Mouse (Mus musculus) adrenal gland, postnatal 10 days (tissue): ENCODE data around the gene Map4k2. TPM values are rescaled to one million over a fixed set of nuclear protein-coding genes. Genes with fewer than 3 reads are reported as not detected.
A peak's percentile ranks its signal among the peaks of the same experiment; 100 is the strongest.

Source experiments
- DNase-seq: peaks from one replicate; pipeline ENCODE4 v3.0.0; 2021; ENCODE audit warnings: mixed read lengths
- total RNA-seq, 2 experiments: library from RNA; stranded (reverse); gene quantifications; 2 replicates each; pipeline ENCODE4 v1.2.3; 2021

Gene Map4k2
- total RNA-seq, 2 experiments from 2014 or later = 35.9 to 54.6 TPM

GRCm38 (mm10) chr19:6377327-6378040 is 36.5 kb downstream of the Map4k2 start:
- no peak for DNase-seq

- DNase-seq = no peak
Measured at GRCm38 (mm10) chr19:6380411-6381166, 39.7 kb downstream of the Map4k2 start.

- no peak for DNase-seq
Measured at GRCm38 (mm10) chr19:6381238-6381637, 40.3 kb downstream of the Map4k2 start.

- DNase-seq = no peak
Measured at GRCm38 (mm10) chr19:6382323-6382924, 41.5 kb downstream of the Map4k2 start.

- no peak for DNase-seq
Measured at GRCm38 (mm10) chr19:6383470-6383869, 42.5 kb downstream of the Map4k2 start.

DNA sequence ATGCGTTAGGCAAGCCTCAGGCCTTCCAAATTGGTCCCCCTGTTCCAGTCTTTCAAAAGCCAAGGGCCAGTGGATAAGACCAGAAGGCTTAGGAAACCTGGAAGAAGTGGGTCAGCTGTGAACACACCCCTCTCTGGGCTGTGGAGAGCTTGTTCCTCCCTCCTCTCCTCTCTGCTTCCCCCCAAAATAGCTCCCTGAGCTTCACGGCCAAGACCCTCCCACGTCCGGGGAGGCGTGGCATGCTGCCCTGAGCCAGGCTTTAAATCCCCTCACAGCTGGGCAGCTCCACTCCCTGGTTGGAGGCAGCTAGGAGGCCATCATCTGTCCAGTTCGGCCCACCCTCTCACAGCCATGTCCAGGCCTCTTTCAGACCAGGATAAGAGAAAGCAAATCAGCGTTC is 43.2 kb downstream of the Map4k2 start, which contains the start of gene Pygm:
Gene Pygm, plus strand, starts transcription at position 272 of the 400 bp plus-strand sequence.
- DNase-seq = peak; percentile 78

DNA sequence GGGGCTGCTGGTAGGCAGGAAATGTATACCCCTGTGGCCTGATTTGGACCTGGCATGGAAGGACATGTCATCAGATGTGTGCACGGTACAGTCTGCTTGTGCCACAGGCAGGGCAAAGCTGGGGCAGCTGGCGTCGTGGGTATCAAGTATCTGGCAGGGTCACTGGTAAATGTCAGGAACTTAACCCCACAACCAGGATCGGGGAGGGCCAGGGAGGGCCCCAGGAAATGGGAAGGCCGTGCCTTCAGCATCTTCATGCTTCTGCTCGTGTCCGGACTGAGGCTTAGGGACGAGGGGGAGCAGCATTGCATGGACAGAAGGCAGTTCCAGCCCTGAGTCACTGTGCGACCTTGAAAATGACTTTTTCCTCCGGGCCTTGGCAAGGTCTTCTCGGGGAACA is 44.0 kb downstream of the Map4k2 start:
- DNase-seq = peak; percentile 63

GRCm38 (mm10) chr19:6385419-6385818 is 44.5 kb downstream of the Map4k2 start:
- DNase-seq = no peak

GRCm38 (mm10) chr19:6385821-6386220 is 44.9 kb downstream of the Map4k2 start:
- no peak for DNase-seq

DNA sequence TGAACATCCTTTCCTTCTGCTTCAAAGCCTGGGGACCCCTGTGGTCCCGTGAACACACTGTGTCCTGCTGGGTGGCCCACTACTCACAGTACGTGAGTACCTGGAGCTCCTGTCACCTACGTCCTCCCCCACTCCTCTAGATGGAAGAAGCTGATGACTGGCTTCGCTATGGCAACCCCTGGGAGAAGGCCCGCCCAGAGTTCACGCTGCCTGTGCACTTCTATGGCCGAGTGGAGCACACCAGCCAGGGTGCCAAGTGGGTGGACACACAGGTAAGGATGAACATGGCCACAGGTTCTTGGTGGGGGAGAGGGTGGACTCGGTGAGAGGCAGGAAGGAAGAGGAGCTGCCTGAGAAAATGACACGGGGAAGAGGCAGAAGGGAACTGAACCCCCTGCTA is 45.3 kb downstream of the Map4k2 start:
- no peak for DNase-seq

- DNase-seq = peak; percentile 64
Measured at GRCm38 (mm10) chr19:6388006-6388405, 47.1 kb downstream of the Map4k2 start.

GRCm38 (mm10) chr19:6389803-6390202 is 48.9 kb downstream of the Map4k2 start:
- no peak for DNase-seq

DNA sequence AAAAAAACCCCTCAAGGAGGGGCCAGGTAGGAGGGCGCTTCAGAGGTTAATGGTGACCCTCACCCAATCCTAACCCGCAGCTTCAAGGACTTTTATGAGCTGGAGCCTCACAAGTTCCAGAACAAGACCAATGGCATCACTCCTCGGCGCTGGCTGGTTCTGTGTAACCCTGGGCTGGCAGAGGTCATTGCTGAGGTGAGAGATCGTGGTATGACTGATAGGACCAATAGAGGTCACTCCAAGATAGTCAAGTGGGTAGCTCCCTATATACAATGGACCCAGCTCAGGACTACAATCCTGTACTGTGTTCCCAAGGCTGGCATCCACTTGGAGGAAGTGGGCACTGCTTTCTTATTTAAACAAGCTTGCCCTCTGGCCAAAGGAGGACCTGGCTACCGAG is 49.3 kb downstream of the Map4k2 start:
- DNase-seq = no peak

GRCm38 (mm10) chr19:6392743-6393393 is 51.9 kb downstream of the Map4k2 start:
- no peak for DNase-seq

DNA sequence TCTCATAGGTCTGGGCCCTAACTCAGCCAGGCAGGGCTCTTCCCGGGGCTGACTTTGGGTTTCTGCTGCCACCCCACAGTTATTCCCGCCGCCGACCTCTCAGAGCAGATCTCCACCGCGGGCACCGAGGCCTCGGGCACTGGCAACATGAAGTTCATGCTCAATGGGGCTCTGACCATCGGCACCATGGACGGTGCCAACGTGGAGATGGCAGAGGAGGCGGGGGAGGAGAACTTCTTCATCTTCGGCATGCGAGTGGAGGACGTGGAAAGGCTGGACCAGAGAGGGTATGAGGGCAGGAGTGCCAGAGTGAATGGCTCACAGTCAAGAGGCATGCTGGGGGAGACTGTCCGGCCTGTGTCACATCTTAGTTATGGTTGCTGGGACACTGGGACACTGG is 52.7 kb downstream of the Map4k2 start:
- DNase-seq = no peak

GRCm38 (mm10) chr19:6396237-6396636 is 55.3 kb downstream of the Map4k2 start:
- DNase-seq = no peak

GRCm38 (mm10) chr19:6397582-6398249 is 56.8 kb downstream of the Map4k2 start:
- DNase-seq = no peak

GRCm38 (mm10) chr19:6398447-6399284 is 57.7 kb downstream of the Map4k2 start:
- DNase-seq = peak; percentile 79

DNA sequence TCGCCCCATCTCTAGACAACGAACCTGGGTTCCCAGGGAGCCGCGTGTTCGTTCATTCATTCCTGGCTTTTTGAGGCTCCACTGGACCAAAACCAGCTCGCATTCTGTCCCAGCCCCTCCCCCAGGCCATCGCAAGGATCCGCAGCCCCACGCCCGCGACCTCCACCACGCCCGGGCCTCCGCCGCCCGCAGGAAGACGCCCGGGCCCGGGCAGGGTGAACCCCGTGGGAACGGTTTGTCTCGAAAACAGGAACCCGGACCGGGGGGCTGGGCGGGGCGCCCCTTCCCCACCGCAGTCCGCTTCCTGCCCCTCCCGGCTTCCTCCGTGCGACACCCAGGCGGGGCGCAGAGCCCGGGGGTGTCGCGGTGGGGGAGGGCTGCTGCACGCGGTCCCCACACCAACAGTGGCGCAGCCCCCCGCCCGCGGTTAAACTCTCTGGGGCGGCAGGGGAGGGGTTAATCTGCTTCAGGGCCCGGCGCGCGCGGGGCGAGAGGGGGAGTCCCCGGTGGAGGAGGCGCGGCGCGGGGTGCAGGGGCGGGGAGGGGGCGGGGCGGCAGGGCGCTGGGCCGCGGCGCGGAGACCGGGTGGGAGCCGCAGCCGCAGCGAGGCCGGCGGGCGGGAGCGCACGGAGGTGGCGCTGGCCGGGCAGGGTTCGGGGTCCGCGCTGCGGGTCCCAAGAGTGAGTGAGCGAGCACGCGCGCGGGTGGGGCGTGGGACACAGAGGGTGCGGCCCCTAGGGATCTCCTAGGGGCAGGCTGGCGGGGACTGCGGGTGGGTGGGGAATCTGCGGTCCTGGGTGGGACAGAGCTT is 58.6 kb downstream of the Map4k2 start, which contains the start of gene Rasgrp2:
Gene Rasgrp2, plus strand, starts transcription at position 56 of the 811 bp plus-strand sequence.
- peak; percentile 66 for DNase-seq
